Mouse (Mus musculus) G1E (cell line): Measurements from ENCODE around the gene Fam189a1.

Experiments used
- CTCF ChIP-seq: IDR thresholded peaks from 2 replicates; pipeline ENCODE4 v1.5.1; 2012; ENCODE audit warnings: low read depth, low read length, inconsistent platforms, mixed read lengths
- GATA1 ChIP-seq: IDR thresholded peaks from 2 replicates; pipeline ENCODE4 v1.6.1; 2012; ENCODE audit warnings: borderline replicate concordance, low read length, inconsistent platforms, mixed read lengths
- GATA2 ChIP-seq: IDR thresholded peaks from 2 replicates; pipeline ENCODE4 v1.6.1; 2012; ENCODE audit warnings: low read depth, low read length, inconsistent platforms, borderline replicate concordance
- POLR2AphosphoS5 ChIP-seq: IDR thresholded peaks from 2 replicates; pipeline ENCODE4 v1.6.1; 2012; ENCODE audit warnings: low read depth, low read length, inconsistent platforms; ENCODE audit not compliant: insufficient replicate concordance
- TAL1 ChIP-seq: conservative IDR thresholded peaks from 2 replicates; pipeline ENCODE4 v1.6.1; 2012; ENCODE audit warnings: low read depth, low read length, inconsistent platforms, mixed read lengths

- TF ChIP-seq CTCF (no peak), POLR2AphosphoS5 (no peak), TAL1 (no peak), GATA2 (no peak), GATA1 (no peak)
Observed at GRCm38 (mm10) chr7:64949465-64949864, 206.9 kb downstream of the Fam189a1 start.
